Mouse (Mus musculus) cortical plate, adult 2 months (tissue): ENCODE measurements around the gene Usp20.

Experiments used
- CTCF ChIP-seq: fragments of 200-500 bp; IDR thresholded peaks from 2 replicates; pipeline ENCODE4 v1.5.1; 2011; ENCODE audit warnings: mild to moderate bottlenecking, control low read depth, low read length; ENCODE audit not compliant: insufficient read depth; ENCODE audit errors: extremely low read depth
- POLR2A ChIP-seq: fragments of 200-500 bp; IDR thresholded peaks from 2 replicates; pipeline ENCODE4 v1.6.1; 2011; ENCODE audit warnings: mild to moderate bottlenecking, low read length, control low read depth; ENCODE audit not compliant: insufficient read depth; ENCODE audit errors: extremely low read depth

DNA sequence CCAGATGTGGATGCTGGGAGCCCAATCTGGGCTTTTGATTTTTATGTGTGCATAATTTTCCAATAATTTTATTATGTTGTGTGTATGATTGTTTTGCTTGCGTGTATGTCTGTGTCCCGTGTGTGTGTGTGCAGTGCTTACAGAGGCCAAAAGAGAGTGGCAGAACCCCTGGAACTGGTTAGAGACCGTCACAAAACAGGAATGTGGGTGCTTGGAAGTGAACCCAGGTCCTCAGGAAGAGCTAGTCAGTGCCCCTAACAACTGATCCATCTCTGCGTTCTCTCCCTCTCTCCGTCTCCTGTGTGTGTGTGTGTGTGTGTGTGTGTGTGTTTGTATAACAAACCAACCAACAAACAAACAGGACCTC lies 29.6 kb upstream of the Usp20 start:
- 0 out of 2 replicates have a peak, but pooled peaks have one; percentile 14 for TF ChIP-seq CTCF
- TF ChIP-seq POLR2A: no peak
